Mouse (Mus musculus) erythroblast, embryonic 14.5 days (primary cell): ENCODE results near the gene Palm2. TPM values are rescaled to one million over a fixed set of nuclear protein-coding genes. Genes with fewer than 3 reads are reported as not detected.

Source experiments
- H3K27me3 ChIP-seq: 2 replicates; pipeline ENCODE4 v1.6.1; 2012; ENCODE audit warnings: inconsistent platforms; ENCODE audit not compliant: control insufficient read depth
- H3K36me3 ChIP-seq: 2 replicates; pipeline ENCODE4 v1.6.1; 2012; ENCODE audit warnings: mild to moderate bottlenecking, inconsistent platforms; ENCODE audit not compliant: control insufficient read depth
- H3K4me1 ChIP-seq: 2 replicates; pipeline ENCODE4 v1.6.1; 2012; ENCODE audit warnings: inconsistent platforms; ENCODE audit not compliant: control insufficient read depth
- H3K4me3 ChIP-seq: replicated peaks from 2 replicates; pipeline ENCODE3; 2012; ENCODE audit warnings: moderate library complexity, mild to moderate bottlenecking, inconsistent platforms
- H3K9me3 ChIP-seq: 2 replicates; pipeline ENCODE4 v1.6.1; 2012; ENCODE audit warnings: low read length, inconsistent platforms, mixed read lengths; ENCODE audit not compliant: control insufficient read depth
- GATA1 ChIP-seq: IDR thresholded peaks from 2 replicates; pipeline ENCODE4 v1.6.1; 2012; ENCODE audit warnings: low read length, inconsistent platforms, mixed read lengths
- TAL1 ChIP-seq: IDR thresholded peaks from 3 replicates; pipeline ENCODE4 v1.6.1; 2012; ENCODE audit warnings: low read length, inconsistent platforms, mixed read lengths
- polyA plus RNA-seq: library from polyadenylated mRNA; stranded (reverse); fragments of >175 nt; gene quantifications from 2 replicates; pipeline ENCODE4 v1.2.3, GENCODE M21; 2012

Palm2 gene
- polyA plus RNA-seq, 1 experiment: not detected

DNA sequence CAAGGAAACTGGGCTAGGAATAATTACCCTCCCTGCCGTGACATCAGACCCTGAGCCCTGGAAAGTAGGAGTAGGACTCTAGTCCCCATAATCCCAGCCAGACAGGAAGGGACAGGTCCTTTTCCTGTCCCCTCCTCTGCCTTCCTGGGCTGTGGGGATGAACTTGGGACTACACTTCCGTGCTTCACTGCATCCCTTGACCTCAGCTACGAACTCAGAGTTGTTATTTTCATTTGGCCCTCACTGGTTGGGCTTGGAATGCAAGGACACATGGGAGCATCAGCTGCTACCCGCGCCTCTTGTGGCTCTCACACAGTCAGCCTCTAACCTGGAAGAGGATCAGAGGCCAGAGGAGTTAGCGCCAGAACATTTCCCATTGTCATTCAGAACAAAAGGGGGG is 256.0 kb downstream of the Palm2 start:
- Histone ChIP-seq H3K36me3 (no peaks in the 10 kb centered on the region), H3K4me1 (no peaks in the 10 kb centered on the region), H3K9me3 (no peaks in the 10 kb centered on the region), H3K27me3 (no peaks in the 10 kb centered on the region), H3K4me3 (no peak overlapping the region)
- TF ChIP-seq GATA1: no peak
- TF ChIP-seq TAL1: no peak

DNA sequence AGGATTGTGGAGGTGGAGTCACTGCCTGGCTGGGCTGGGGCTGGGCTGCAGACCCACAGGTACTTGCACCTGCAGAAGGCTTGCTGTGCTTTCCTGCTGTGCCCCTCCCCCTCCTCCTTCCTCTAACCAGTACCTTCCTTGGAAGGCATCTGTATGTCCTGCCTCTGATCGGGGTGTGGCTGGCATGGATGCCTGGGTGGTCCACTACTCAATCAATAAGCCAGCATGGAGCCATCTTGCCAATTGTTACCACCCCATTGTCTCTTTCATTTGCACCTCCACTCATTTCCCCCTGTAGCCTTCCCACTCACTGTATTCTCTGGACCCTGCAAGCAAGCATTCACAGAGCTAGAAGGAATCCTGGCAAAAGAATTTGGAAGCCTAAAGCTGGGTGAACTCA is 256.8 kb downstream of the Palm2 start:
- Histone ChIP-seq H3K27me3 (no peaks in the 10 kb centered on the region), H3K4me3 (no peak overlapping the region)

DNA sequence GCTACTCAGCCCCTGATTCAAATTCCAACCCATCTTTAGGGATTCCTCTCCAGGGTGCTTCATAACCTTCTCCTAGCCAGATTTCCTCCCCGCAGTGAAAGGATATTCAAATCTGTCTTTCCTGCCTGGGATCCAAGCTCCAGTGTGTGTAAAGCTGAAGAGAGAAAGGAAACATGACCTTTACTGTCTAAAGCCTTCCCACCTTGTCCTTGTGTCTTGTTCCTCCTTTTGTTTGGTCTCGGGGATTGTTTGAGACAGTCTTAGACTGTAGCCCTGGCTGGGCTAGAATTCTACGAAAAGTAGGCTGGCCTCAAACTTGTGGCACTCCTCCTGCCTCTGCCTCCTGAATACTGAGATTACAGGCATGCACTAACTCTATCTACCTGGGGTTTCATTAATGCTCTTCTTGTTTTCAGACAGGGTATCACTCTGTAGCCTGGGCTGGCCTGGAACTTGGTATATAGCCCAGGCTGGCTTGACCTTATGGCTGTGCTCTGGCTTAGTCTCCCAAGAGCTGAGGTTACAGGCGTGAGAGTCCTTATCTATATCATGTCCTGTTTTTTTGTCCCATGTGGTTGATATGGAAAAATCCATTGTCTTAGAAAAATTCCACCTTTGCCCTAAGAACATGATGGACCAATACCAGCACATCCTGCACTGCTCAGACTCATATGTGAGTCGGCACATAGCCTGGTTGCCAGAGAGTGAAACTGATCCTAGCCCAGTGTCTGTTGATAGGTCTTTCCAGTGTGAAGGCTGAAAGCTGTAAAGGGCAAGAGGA is 260.5 kb downstream of the Palm2 start:
- TF ChIP-seq GATA1 (no peak), TAL1 (no peak)
- Histone ChIP-seq H3K27me3 (no peaks in the 10 kb centered on the region), H3K4me3 (no peak overlapping the region), H3K4me1 (no peaks in the 10 kb centered on the region), H3K36me3 (no peaks in the 10 kb centered on the region), H3K9me3 (no peaks in the 10 kb centered on the region)

More for the DNA sequence above, 256.8 kb downstream of the Palm2 start:
- Histone ChIP-seq H3K9me3 (no peaks in the 10 kb centered on the region), H3K36me3 (no peaks in the 10 kb centered on the region), H3K4me1 (no peaks in the 10 kb centered on the region)
- no peak for TF ChIP-seq TAL1
- no peak for TF ChIP-seq GATA1

DNA sequence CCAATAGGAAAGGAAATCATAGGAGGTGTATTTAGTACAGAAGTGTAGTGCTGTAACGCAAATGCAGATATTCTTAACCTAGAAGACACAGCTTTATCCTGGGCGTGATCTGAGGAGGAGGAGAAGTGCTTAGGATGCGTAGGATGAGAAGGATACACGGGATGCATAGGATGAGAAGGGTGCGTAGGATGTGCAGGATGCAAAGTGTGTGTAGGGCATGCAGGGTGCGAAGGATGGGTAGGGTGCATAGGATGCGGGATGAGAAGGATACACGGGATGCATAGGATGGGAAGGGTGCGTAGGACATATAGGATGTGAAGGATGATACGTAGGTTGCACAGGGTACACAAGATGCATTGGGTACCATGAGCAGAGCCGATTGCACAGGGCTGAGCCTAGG is 262.9 kb downstream of the Palm2 start:
- Histone ChIP-seq H3K4me1 (no peaks in the 10 kb centered on the region), H3K9me3 (no peaks in the 10 kb centered on the region), H3K4me3 (no peak overlapping the region), H3K27me3 (no peaks in the 10 kb centered on the region), H3K36me3 (no peaks in the 10 kb centered on the region)
- no peak for TF ChIP-seq GATA1
- TF ChIP-seq TAL1: no peak

DNA sequence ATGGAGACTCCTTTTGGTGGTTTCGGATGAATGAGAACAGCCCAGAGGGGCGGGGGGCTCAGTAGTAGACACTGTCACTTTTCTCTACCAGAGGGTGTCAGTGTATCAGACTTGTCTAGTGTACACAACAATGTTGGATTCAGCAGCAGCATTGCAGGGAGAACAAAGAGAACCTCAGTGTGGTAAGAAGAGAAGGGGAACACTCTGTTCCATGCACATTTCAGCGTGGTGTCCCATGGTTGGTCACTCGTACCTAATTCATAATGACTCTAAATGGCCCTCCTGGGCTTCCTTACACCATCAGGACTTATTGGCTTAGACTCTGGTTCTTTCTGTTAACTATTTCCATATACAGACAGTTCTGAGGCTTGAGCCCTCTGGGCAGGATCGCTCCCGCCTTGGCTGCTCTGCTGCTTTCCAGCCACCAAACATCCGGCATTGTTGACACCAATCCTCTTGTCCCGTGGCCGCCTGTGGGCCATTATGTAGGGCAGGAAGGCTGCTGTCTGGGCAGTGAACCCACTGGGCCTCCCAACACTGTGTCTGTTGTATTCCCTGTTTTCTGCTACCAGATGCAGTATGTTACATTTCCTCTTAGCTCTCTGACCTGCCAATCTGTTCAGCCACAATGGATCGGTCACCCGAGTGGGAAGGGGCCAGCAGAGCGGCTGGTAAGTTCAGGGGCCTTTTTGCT is 264.0 kb downstream of the Palm2 start:
- no peak overlapping the region for H3K4me3 ChIP-seq
- no peaks in the 10 kb centered on the region for H3K27me3 ChIP-seq
- TF ChIP-seq TAL1 (no peak), GATA1 (no peak)
- H3K4me1 ChIP-seq: no peaks in the 10 kb centered on the region
- H3K9me3 ChIP-seq: no peaks in the 10 kb centered on the region
- no peaks in the 10 kb centered on the region for H3K36me3 ChIP-seq

DNA sequence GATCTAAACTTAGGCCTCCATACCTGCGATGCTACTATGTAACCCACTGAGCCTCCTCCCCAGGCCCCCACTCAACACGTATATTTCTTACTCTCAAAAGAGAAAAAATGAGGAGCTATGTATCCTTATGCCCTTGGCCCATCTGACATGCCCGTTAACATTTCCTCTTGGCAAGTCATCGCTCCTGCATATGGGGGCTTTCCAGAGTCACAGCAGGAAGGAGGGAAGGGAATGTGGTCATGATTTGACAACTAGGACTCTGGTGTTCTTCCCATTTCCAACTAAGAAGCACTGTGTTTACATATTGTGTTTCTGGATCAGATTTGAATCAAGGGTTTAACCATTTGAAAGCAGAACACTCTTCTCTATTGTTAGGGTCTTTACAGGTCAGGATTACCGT is 267.5 kb downstream of the Palm2 start:
- TF ChIP-seq GATA1 (no peak), TAL1 (no peak)
- H3K27me3 ChIP-seq: no peaks in the 10 kb centered on the region
- no peak overlapping the region for H3K4me3 ChIP-seq
- no peaks in the 10 kb centered on the region for H3K36me3 ChIP-seq
- H3K4me1 ChIP-seq: no peaks in the 10 kb centered on the region
- H3K9me3 ChIP-seq: no peaks in the 10 kb centered on the region

DNA sequence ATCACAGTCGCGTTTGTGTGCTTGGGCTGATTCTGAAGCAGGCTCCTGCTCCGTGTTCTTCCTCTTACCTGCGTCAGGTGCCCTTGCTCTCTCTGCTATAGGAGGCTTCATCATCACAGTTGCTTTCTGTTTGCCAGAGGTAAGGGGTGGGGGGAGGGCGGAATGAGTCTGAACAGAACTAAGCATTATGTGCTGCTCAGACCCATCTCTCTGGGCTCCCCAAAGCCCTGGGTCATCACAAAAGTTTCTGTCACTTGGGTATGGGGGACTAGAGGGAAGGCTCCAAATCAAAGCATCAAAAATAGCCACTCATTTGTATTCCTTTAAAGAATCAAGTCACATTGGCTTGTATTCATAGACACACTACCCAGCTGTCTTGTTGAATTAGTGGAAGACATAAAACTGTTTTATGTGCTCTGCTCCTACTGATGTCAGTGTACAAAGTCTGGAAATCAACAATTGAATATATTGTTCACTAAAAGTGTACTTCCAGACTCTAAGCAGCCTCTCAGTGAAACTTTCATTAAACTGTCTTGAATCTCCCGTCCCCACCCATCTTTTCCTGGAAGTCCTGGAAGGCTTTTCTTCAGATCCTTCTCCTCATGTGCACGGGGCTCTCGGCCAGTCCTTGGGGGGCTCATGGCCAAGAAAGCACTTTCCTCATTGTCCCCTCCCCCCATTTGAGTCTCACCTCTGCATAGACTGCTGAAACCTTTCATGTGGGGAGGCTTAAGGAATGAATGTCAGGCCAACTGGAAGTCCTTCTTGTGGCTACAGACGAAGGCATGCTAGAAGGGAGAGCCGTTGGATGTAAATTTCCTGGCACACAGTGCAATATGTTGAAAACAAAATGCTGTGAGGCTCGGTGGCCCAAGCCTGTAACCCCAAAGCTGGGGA is 269.8 kb downstream of the Palm2 start:
- Histone ChIP-seq H3K4me3 (no peak overlapping the region), H3K27me3 (no peaks in the 10 kb centered on the region), H3K9me3 (no peaks in the 10 kb centered on the region), H3K36me3 (no peaks in the 10 kb centered on the region), H3K4me1 (no peaks in the 10 kb centered on the region)
- TF ChIP-seq GATA1 (no peak), TAL1 (no peak)

DNA sequence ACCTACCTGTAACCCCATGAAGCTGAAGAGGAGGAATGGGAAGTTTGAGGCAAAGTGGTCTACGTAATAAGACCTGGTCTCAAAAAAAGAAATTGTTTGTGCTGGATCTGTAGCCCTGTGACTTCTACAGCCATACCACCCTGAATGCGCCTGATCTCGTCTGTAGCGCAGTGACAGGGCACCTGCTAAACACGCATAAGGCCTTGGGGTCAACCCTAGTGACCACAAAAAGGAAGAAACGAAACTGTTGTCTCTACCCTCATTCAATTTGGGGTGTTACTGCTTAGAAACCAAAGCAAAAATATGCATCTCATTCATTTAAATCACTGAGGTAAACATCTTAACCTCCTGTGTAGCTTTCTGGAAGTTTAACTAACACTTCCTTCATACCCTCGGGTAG is 270.5 kb downstream of the Palm2 start:
- Histone ChIP-seq H3K27me3 (no peaks in the 10 kb centered on the region), H3K9me3 (no peaks in the 10 kb centered on the region), H3K36me3 (no peaks in the 10 kb centered on the region), H3K4me1 (no peaks in the 10 kb centered on the region), H3K4me3 (no peak overlapping the region)
- TF ChIP-seq GATA1 (no peak), TAL1 (no peak)

DNA sequence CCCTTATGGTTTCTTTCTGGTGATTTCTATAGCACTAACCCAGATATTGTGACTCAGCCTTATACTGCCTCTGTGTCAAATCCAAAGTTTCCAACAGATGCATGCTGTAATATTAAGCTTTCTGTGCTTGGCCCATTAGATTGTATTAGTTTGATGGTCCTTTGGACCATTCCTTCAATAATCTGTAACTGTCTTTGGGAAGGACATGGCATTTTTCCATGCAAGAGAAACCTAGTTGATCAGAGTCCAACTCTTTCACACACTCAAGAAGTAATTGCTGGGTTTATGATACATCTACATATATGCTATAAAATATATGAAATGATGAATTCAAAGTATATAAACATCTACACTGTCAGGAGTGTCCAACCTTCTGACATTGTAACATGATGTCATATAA is 281.8 kb downstream of the Palm2 start:
- Histone ChIP-seq H3K4me3 (no peak overlapping the region), H3K4me1 (no peaks in the 10 kb centered on the region), H3K27me3 (no peaks in the 10 kb centered on the region), H3K36me3 (no peaks in the 10 kb centered on the region), H3K9me3 (no peaks in the 10 kb centered on the region)
- TF ChIP-seq TAL1 (no peak), GATA1 (no peak)
